In genomic region chr13:29474301-29474700, GRCm38 (mm10) we compare ENCODE assay signal across 13 mouse cellular contexts.
"Had no signal": no experiment of that assay in that cellular context is flagged by ENCODE, and none has a peak within 500 bp of the region (broad histone marks: within the 10 kb centered on the region; RNA-seq: fewer than 3 reads in every experiment).

No protein-coding gene starts in this region.

- H3K27ac ChIP-seq: limb, embryonic 10.5 days; liver, embryonic 12.5 days; macrophage; neural tube, embryonic 15.5 days had no signal

- H3K9me3 ChIP-seq: limb, embryonic 10.5 days; liver, embryonic 12.5 days; megakaryocyte, embryonic 14.5 days; neural tube, embryonic 15.5 days had no signal

- H3K4me1 ChIP-seq: limb, embryonic 10.5 days; liver, embryonic 12.5 days; neural tube, embryonic 15.5 days had no signal

- H3K4me2 ChIP-seq: liver, embryonic 12.5 days; lung, embryonic 14.5 days; midbrain, embryonic 11.5 days; neural tube, embryonic 15.5 days had no signal

- H3K9ac ChIP-seq: liver, embryonic 12.5 days; lung, embryonic 14.5 days; neural tube, embryonic 15.5 days had no signal

- ATAC-seq: liver, embryonic 12.5 days; midbrain, embryonic 16.5 days had no signal

- DNase-seq: kidney, postnatal 14 days; lung, embryonic 14.5 days; lung, postnatal 10 days; right cerebral cortex, adult 18-20 months; right cerebral cortex, postnatal 25 days; thymus, postnatal 36 days had no signal

- H3K27me3 ChIP-seq: liver, embryonic 12.5 days; megakaryocyte, embryonic 14.5 days; neural tube, embryonic 15.5 days had no signal

- H3K4me3 ChIP-seq: limb, embryonic 10.5 days; liver, embryonic 12.5 days; megakaryocyte, embryonic 14.5 days; neural tube, embryonic 15.5 days had no signal

- H3K36me3 ChIP-seq: limb, embryonic 10.5 days; liver, embryonic 12.5 days; neural tube, embryonic 15.5 days had no signal
